Mouse (Mus musculus): ENCODE measurements around the gene Dync1i1.

Dync1i1 gene

DNA sequence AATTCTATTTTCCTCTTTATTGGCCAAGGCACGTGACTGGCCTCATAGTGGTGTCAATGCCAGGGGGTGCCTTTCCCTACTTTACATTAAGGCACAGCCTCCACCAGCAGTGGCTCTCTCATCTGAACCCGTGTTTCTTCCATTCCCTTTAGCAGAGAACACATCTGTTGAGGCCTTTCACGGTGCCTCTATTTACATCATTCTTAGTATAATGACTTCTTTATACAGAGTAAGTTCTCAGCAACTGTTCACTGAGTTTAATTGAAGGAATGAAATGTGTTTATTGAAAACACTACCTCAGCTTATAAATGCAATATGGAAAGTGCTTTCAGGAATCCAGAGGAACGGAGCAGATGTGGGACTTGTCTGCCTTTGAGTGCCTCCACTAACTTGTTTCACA lies 235.3 kb downstream of the Dync1i1 start:
- ATAC-seq (ENCODE audit: insufficient number of reproducible peaks, low FRiP score, low TSS enrichment): no peak

DNA sequence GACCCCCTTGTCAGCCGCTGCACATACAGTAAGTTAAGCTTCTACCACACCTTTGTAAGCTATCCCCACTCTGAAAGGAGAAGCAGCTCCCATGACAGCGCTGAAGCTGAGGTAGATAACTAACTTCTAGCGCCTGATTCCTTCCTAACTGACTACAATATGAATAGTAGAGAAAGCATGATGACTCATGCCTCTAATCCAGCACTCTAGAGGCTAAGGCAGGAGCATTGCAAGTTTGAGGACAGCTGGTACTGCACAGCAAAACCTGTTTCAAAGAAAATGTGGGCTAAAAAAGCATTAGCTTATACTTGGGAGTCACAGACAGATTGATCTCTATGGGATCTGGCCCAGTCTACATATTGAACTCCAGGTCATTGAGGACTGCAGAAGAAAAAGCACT lies 236.5 kb downstream of the Dync1i1 start:
- no peak for ATAC-seq (ENCODE audit: insufficient number of reproducible peaks, low FRiP score, low TSS enrichment)

DNA sequence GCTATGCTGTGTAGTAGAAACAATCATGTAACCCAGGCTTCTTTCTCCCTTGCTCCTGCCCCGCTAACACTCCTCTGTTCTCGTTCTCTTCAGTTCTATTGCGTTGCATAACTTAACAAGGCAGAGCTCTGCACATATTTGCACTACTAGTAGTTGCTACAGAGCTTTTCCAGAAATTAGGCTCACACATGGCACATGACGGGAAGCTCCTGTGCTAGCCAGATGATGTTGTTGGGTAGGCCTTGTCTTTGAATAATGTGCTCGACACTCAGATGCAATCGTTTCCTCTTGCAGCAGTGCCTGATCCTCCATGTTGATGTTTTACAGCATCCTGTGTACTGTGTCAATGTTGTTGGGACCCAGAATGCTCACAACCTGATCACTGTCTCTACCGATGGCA lies 240.9 kb downstream of the Dync1i1 start:
- ATAC-seq (ENCODE audit: insufficient number of reproducible peaks, low FRiP score, low TSS enrichment): no peak

DNA sequence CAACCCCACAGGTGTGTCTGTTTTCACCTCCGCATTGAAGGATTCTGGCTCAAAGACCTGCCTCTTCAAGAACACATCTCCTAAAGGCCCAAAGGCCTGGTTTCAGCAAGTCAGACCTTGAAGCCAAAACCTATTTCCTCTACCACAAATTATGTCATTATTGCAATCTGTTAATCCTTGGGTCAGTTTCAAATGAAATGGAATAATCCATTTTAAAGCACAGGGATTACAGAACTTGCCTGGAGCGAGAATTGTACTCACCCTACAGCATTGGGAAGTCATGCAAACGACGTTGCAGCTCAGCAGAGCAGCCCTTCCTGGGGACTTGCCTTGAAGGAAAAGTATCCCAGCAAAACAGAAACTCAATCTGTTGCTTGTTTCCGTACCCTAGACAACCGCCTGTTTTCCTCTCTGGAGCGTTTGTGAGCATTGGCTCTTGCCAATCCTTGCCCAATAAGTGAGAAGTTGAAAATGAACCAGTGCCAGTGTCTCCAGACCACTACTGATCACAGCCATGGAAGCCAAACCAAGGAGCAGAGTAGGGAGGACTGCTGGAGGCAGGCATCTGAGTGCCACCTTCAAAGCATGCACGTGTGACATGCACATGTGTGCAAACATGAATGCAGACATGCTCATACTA lies 241.5 kb downstream of the Dync1i1 start:
- ATAC-seq (ENCODE audit: insufficient number of reproducible peaks, low FRiP score, low TSS enrichment): no peak

DNA sequence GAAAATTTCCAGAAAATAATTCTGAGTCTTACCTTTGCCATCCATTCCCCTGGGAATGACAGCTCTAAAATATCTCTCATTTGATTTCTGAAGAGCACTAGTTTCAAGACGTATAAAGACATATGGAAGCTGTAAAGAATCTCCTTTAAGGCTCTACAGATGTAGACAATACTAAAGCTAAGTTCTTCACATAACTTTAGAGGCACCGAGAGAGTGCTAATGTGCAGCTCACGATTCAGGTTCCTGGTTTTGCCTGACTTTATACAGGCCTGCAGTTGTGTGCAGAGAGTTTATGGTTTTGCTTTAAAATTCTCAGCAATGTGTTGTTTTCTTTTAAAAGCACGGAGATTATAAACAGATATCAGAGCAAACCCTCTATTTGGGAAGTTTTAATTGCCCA lies 242.1 kb downstream of the Dync1i1 start:
- no peak for ATAC-seq (ENCODE audit: insufficient number of reproducible peaks, low FRiP score, low TSS enrichment)

DNA sequence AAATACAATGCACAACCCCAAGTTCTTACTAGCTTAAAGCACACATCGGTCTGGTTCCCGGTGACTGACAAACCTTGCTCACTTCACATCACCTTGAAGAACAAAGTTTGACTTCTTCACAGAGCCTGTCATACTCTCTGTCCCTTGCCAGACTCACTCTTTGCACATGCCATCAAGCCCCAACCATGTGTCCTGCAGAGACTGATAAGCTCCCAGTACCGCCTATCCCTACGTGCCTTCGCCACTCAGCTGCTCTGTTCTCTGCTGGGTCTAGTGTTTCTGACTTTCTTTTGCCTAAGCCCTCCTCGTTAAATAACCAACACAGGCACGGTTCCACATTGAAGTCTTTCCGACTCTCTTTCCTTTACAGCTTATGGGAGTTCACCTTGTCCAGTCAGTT lies 244.2 kb downstream of the Dync1i1 start:
- ATAC-seq (ENCODE audit: insufficient number of reproducible peaks, low FRiP score, low TSS enrichment): no peak

DNA sequence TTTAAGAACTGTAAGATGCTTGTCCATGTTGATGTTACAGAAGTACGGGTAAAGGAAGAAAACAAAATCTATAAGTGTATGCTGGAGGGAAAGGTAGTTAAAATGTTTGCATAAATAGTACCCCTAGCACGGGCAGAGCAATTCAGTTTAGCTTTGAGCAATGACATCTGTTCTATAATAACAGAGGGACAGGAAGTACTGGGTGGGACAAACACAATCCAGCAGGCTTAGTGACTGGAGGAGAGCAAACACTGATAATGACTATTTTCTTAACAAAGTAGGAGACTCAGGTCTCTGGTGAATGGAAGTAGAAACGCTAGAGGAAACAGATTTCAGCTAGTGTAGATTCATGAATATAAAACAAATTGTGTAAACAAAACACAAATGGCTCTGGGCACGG lies 250.8 kb downstream of the Dync1i1 start:
- no peak for ATAC-seq (ENCODE audit: insufficient number of reproducible peaks, low FRiP score, low TSS enrichment)

DNA sequence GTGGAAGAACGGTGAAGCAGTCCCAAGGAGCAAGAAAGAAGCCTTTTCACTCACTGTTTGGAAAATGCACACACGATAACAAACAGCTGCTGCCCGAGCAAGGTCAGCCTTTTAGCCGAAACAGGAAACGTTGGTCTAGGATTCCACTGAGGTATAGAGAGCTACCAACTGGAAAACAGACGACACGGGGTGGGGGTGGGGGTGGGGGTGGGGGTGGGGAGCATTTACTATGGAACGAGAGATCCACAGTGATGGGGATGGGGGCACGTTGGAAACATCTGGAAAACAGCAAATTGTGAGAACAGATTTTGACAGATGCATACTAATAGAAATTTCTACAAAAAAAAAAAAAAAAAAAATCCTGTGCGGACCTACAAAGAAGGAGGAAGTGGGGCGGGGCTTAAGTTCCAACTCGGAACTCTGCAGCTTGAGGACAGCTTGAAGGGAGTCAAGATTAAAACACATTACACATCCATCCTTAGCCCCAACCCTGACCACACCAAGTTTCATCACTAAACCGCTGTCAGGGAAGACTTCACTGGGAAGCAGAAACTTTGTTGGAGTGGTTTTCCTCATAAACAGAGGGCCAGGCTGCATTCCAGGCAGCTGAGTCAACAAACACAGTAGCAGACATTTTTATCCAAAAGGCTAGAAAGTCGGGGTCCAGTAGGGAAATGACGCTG lies 251.9 kb downstream of the Dync1i1 start:
- ATAC-seq (ENCODE audit: insufficient number of reproducible peaks, low FRiP score, low TSS enrichment): no peak

DNA sequence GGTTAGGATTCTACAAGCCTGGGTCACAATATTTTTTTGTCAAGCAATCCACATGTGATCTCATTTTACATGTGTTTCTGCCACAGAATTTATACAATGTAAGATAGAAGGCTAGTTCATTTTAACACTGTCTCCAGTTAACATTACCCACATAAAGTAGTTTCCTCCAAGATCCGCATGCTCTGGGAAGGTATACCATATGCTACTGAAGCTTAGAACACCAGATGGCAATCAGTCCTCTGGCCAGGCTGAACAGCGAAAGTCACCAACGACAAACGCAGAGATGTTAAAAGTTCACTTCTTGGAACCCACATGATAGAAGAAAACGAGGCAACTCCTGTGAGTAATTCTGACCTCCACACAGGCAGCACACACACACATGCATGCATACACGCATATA lies 265.8 kb downstream of the Dync1i1 start:
- ATAC-seq (ENCODE audit: insufficient number of reproducible peaks, low FRiP score, low TSS enrichment): peak; percentile 69

DNA sequence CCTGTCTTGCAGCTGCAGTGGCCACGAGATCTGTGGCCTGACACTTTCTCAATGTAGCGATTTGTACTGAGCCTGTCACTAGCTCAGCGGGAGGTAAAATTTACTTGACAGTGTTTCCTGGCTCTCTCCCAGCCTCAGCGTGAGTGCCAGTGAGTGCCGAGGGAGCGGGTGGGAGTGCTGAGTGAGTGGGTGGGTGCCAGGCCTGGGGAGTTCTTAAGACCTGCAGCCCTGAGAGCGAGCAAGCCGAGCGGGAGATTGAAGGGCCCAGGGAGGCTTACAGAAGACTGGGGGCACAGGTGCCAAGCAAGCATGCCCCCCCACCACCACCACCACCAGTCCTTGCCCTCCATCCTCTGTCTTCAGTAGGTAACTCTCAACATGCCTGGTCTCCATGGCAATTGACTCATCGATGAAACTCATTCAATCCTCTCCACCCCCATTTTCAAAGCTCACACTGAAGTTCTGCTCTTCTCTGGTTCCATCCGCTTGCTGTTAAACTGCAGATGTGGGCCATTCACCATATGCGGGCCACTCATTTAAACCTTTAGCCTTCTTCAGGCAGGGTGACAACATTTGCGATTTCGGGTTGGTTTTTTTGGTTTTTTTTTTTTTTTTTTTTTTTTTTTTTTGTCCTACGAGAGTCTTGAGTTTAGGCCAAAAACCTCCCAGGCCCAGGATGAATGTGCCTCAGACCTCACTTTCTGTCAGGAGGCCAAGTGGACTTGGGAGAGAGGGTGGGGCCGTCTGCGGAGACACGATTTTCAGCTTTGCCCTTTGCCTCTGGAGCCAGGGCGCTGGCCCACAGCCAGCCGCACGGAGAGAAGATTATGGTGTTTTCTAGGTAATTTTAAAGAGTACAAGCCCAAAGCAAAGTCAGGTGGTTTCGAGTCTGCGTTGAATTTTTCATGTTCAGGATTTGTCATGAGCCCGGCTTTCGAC lies 266.6 kb downstream of the Dync1i1 start:
- peak; percentile 59 for ATAC-seq (ENCODE audit: insufficient number of reproducible peaks, low FRiP score, low TSS enrichment)

DNA sequence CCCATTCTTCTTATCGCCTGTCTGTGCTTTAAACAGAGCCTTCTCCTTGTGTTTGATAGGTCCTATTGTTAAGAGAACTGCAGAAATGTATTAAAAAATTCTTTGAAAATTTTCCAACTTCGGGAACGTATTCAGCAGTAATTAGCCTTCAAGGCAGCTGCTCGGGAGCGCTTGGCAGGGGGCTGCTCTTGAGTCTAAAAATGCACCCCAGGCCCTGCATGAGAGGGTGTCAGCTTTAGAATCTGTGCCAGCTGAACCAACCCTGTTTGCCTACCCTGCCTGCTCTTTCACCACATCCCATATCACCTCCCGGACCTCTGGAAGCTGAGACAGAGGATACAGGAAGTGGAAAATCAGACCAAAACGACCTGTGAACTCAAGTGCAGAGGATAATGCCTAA lies 267.6 kb downstream of the Dync1i1 start:
- ATAC-seq (ENCODE audit: insufficient number of reproducible peaks, low FRiP score, low TSS enrichment): no peak

DNA sequence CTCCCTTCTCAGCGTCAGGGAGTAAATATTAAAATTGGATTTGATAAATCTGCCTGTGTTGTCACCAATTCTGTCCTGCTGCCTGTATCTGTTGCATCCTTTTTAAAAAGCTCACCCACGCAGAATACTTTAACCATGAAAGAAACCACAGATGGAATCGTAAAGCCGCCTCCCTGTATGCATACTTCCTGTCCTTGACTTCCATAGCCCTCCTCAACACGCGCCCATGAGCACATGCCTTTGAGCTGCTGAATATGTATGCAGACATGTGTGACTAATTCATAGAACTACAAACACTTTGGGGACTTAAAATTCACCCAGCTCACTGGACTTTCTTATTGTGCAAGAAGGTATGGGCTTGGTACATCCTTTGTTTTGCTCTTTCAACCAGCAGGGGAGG lies 272.1 kb downstream of the Dync1i1 start:
- ATAC-seq (ENCODE audit: insufficient number of reproducible peaks, low FRiP score, low TSS enrichment): no peak

DNA sequence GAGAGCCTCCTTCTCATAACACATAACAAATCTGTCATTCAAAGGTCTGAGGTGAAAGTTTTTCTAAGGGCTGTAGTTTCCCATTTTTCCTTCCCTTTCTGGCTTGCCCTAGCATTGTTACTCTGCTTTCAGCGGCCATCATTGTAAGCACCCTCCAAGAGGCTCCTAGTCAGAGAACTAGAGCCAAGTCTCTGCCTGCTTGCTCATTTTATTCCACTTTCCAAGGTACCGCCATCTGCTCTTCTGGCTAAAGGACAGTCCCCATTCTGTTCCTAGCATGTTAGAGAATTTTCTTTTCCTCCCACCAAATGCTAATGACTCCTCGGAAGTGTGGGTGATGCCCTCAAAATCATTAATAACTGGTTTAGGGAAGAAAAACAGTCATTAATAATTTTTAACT lies 276.6 kb downstream of the Dync1i1 start:
- peak; percentile 93 for ATAC-seq (ENCODE audit: insufficient number of reproducible peaks, low FRiP score, low TSS enrichment)

DNA sequence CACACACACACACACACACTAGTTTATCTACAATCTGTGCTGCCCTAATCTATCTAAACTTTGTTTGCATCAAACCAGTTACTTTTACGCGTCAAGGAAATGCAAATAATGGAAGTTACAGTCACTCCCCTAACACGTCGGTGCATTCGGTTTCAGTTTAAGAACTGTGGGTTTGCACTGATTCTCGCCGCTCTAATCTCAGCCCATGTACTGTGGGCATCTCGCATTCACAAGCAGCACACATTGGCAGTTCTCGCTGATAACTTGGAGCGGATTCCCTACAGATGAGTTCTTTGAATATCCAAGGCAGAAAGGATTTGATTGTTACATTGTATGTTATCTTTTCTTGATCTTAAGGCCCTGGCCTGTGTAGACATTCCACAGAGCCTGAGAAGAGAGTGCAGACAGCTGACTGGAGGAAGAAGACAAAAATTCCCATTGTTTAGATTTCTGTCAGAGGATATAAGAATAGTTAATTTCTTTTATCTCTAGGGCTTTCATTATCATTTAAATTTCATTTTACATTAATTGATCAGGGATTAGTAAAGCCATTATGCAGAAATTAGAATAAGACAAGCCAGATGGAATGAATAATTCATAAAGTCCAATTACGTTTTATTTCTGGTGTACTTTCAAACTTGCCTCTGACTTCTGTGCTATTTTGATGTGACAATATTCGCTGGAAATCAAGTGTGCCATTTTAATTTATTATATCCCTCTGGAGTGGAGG lies 279.5 kb downstream of the Dync1i1 start:
- no peak for ATAC-seq (ENCODE audit: insufficient number of reproducible peaks, low FRiP score, low TSS enrichment)

DNA sequence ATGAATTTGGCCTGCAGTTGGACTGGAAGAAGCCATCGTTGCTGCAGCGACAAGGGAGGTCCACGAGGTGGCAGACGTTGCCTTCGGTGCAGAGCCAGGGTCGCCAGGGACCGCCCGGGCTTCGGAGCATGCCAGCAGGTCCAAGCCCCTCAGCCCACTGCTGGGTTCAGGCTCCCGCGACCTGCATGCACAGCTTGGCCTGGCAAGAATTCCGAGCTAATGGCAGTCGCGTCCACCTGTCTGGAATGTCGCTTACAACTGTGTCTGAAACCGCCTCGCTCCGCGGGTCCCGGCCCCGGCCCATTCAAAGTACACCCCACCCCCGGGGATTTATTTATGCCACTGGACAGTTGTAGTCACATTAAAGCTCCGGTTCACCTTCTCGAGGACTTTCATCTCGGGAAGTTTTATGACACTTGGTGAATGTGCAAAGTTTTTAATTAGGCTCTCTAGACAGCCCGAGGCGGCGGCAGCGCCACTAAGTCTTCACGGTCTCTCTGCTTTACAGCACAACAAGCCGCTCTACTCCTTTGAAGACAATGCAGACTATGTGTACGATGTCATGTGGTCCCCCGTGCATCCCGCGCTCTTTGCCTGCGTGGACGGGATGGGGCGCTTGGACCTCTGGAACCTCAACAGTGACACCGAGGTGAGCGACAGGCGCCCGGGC lies 280.5 kb downstream of the Dync1i1 start:
- ATAC-seq (ENCODE audit: insufficient number of reproducible peaks, low FRiP score, low TSS enrichment): peak; percentile 74

DNA sequence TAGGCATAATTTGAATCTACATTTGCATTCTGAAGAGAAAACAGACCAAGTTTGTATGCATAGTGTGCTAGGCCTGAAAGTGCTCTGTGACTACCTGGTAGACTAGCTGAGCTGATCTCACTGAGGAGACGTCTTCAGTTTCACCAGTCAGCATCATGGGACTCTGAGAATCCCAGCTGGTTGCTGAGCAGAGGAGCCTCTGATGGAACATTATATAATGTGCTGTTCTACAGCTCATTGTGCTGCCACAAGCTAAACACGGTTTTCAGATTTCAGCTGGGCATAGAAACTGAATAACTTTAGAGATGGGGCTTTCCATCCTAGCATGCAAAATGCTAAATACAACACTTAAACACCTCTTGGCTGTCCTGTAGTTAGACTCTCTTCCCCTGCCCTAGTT lies 285.9 kb downstream of the Dync1i1 start:
- ATAC-seq (ENCODE audit: insufficient number of reproducible peaks, low FRiP score, low TSS enrichment): no peak

DNA sequence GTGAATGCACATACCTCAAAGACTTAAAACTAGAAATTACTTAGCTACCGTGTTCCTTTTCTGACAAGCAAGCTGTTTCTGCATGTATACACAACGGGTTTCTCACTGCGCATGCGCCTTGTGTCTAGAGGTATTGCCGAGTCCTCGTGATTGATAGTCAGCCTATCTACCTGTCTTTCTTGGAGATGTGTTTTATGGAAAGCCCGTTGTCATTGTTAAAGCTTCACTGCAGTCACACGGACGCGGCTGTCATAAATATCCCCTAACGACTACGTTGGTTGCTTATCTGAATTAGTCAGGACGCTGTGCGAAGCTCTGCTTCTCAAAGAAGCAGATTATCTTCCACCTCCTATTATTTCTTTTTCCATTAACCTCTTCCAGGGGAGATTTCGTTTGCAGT lies 290.2 kb downstream of the Dync1i1 start:
- no peak for ATAC-seq (ENCODE audit: insufficient number of reproducible peaks, low FRiP score, low TSS enrichment)

DNA sequence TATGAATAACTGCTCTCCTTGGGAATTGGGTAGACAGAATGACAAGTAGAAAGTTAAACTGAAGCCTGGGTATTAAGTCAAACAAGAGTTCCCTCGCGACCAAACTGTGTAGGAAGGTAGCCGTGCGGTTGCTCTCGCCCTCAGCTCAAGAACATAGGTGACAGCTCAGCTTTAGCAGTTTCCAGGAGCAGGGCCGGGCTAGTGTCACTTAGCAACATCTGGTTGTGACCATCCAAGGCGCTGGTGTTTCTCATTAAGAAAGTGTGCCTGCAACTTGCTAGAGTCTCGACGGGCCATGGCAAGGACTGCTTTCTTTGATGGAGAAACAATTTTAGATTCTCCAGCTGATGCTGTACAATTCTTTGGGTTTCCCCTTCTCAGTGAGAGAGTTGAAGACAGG lies 291.5 kb downstream of the Dync1i1 start:
- ATAC-seq (ENCODE audit: insufficient number of reproducible peaks, low FRiP score, low TSS enrichment): no peak

DNA sequence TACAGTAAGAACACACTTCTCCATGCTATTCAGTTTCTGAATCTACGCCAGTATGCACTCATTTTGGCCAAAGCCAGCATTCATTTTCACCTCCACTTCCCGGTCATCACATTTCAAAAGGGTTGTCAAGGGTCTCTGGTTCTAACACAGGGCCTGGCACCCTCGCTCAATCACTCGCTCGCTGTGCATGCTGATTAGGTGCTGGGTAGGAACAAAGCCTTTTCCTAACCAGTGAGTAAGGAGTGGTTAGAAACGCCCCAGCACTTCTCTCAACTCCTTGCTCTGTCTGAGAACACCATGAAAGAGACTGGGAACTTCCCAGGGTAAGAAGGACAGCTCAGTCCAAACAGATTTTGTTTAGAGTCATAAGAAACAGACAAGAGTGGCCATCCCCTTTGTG lies 298.5 kb downstream of the Dync1i1 start:
- no peak for ATAC-seq (ENCODE audit: insufficient number of reproducible peaks, low FRiP score, low TSS enrichment)

DNA sequence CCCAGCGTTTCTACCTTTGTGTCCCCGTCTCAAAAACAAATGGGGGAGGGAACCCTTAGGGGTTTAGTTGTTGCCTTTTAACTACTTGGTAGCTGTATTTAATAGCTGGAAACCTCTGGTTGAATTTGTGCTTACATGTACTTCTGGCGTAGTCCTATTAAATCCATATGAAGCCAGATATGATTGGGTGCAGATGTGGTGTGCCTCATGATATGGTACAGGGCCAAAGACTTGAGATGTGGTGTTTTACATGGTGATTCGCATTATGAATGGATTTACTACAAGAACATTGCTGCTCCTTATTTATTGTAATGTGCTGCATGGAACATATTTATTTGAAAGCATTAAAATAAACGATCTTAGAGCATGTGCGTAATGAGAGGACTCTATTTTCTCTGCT lies 302.2 kb downstream of the Dync1i1 start:
- ATAC-seq (ENCODE audit: insufficient number of reproducible peaks, low FRiP score, low TSS enrichment): no peak

All from cerebellum, adult (tissue).